Mouse (Mus musculus): Measurements from ENCODE around the gene Cel. TPM values are rescaled to one million over a fixed set of nuclear protein-coding genes. Genes with fewer than 3 reads are reported as not detected.

The Cel gene
- polyA plus RNA-seq, 1 experiment = not detected

- Histone ChIP-seq H3K4me3 (ENCODE audit: insufficient read depth, low read length) (no peak overlapping the region), H3K27ac (ENCODE audit: insufficient read depth, low read length) (no peak overlapping the region), H3K4me1 (ENCODE audit: control insufficient read depth, insufficient read depth, low read length) (peaks cover 3% of the 10 kb centered on the region; the same call in 1 of the 2 replicates)
- TF ChIP-seq CTCF (IDR thresholded peaks at IDR 0.05; ENCODE audit: borderline replicate concordance, insufficient read depth, low read length) = no peak
- no peak for TF ChIP-seq POLR2A (IDR thresholded peaks at IDR 0.05; ENCODE audit: low read depth, low read length)
Measured at GRCm38 (mm10) chr2:28588574-28588973, 25.4 kb upstream of the Cel start.

GRCm38 (mm10) chr2:28585730-28586129, 22.5 kb upstream of the Cel start:
- TF ChIP-seq POLR2A (IDR thresholded peaks at IDR 0.05; ENCODE audit: low read depth, low read length) (no peak), CTCF (IDR thresholded peaks at IDR 0.05; ENCODE audit: borderline replicate concordance, insufficient read depth, low read length) (no peak)
- Histone ChIP-seq H3K4me1 (ENCODE audit: control insufficient read depth, insufficient read depth, low read length) (no peaks in the 10 kb centered on the region), H3K4me3 (ENCODE audit: insufficient read depth, low read length) (no peak overlapping the region), H3K27ac (ENCODE audit: insufficient read depth, low read length) (no peak overlapping the region)

GRCm38 (mm10) chr2:28585043-28585571, 21.9 kb upstream of the Cel start:
- H3K27ac ChIP-seq (ENCODE audit: insufficient read depth, low read length) = no peak overlapping the region
- H3K4me3 ChIP-seq (ENCODE audit: insufficient read depth, low read length) = no peak overlapping the region
- H3K4me1 ChIP-seq (ENCODE audit: control insufficient read depth, insufficient read depth, low read length) = no peaks in the 10 kb centered on the region
- TF ChIP-seq POLR2A (IDR thresholded peaks at IDR 0.05; ENCODE audit: low read depth, low read length) = no peak
- TF ChIP-seq CTCF (IDR thresholded peaks at IDR 0.05; ENCODE audit: borderline replicate concordance, insufficient read depth, low read length) = peak; percentile 99

- H3K27ac ChIP-seq (ENCODE audit: insufficient read depth, low read length) = peak within 1 kb of the TSS; percentile 65
- H3K4me3 ChIP-seq (ENCODE audit: insufficient read depth, low read length) = peak within 1 kb of the TSS; percentile 77
- no peaks in the 10 kb centered on the region for H3K4me1 ChIP-seq (ENCODE audit: control insufficient read depth, insufficient read depth, low read length)
- TF ChIP-seq POLR2A (IDR thresholded peaks at IDR 0.05; ENCODE audit: low read depth, low read length) (no peak), CTCF (IDR thresholded peaks at IDR 0.05; ENCODE audit: borderline replicate concordance, insufficient read depth, low read length) (no peak)
Measured at GRCm38 (mm10) chr2:28583651-28584050, 20.4 kb upstream of the Cel start, which contains the start of gene Gtf3c5. Gtf3c5 (minus strand) TSS chr2:28583751.

- TF ChIP-seq CTCF (IDR thresholded peaks at IDR 0.05; ENCODE audit: borderline replicate concordance, insufficient read depth, low read length) = no peak
- peak; percentile 60; the same call in 1 of the 2 replicates for TF ChIP-seq POLR2A (IDR thresholded peaks at IDR 0.05; ENCODE audit: low read depth, low read length)
- Histone ChIP-seq H3K4me3 (ENCODE audit: insufficient read depth, low read length) (peak overlapping the region; percentile 77), H3K27ac (ENCODE audit: insufficient read depth, low read length) (peak overlapping the region; percentile 65), H3K4me1 (ENCODE audit: control insufficient read depth, insufficient read depth, low read length) (no peaks in the 10 kb centered on the region)
Measured at GRCm38 (mm10) chr2:28582647-28583353, 19.6 kb upstream of the Cel start.

GRCm38 (mm10) chr2:28578003-28578402, 14.8 kb upstream of the Cel start:
- Histone ChIP-seq H3K27ac (ENCODE audit: insufficient read depth, low read length) (no peak overlapping the region), H3K4me3 (ENCODE audit: insufficient read depth, low read length) (no peak overlapping the region), H3K4me1 (ENCODE audit: control insufficient read depth, insufficient read depth, low read length) (no peaks in the 10 kb centered on the region)
- TF ChIP-seq POLR2A (IDR thresholded peaks at IDR 0.05; ENCODE audit: low read depth, low read length) (no peak), CTCF (IDR thresholded peaks at IDR 0.05; ENCODE audit: borderline replicate concordance, insufficient read depth, low read length) (no peak)

GRCm38 (mm10) chr2:28576815-28577214, 13.6 kb upstream of the Cel start:
- no peak for TF ChIP-seq POLR2A (IDR thresholded peaks at IDR 0.05; ENCODE audit: low read depth, low read length)
- TF ChIP-seq CTCF (IDR thresholded peaks at IDR 0.05; ENCODE audit: borderline replicate concordance, insufficient read depth, low read length) = no peak
- no peak overlapping the region for H3K27ac ChIP-seq (ENCODE audit: insufficient read depth, low read length)
- no peaks in the 10 kb centered on the region for H3K4me1 ChIP-seq (ENCODE audit: control insufficient read depth, insufficient read depth, low read length)
- no peak overlapping the region for H3K4me3 ChIP-seq (ENCODE audit: insufficient read depth, low read length)

GRCm38 (mm10) chr2:28575341-28575740, 12.1 kb upstream of the Cel start:
- TF ChIP-seq CTCF (IDR thresholded peaks at IDR 0.05; ENCODE audit: borderline replicate concordance, insufficient read depth, low read length) (no peak), POLR2A (IDR thresholded peaks at IDR 0.05; ENCODE audit: low read depth, low read length) (no peak)
- Histone ChIP-seq H3K4me3 (ENCODE audit: insufficient read depth, low read length) (no peak overlapping the region), H3K4me1 (ENCODE audit: control insufficient read depth, insufficient read depth, low read length) (no peaks in the 10 kb centered on the region), H3K27ac (ENCODE audit: insufficient read depth, low read length) (no peak overlapping the region)

GRCm38 (mm10) chr2:28569903-28570302, 6.7 kb upstream of the Cel start:
- no peak overlapping the region for H3K27ac ChIP-seq (ENCODE audit: insufficient read depth, low read length)
- no peak overlapping the region for H3K4me3 ChIP-seq (ENCODE audit: insufficient read depth, low read length)
- no peak for TF ChIP-seq POLR2A (IDR thresholded peaks at IDR 0.05; ENCODE audit: low read depth, low read length)
- TF ChIP-seq CTCF (IDR thresholded peaks at IDR 0.05; ENCODE audit: borderline replicate concordance, insufficient read depth, low read length) = no peak
- no peaks in the 10 kb centered on the region for H3K4me1 ChIP-seq (ENCODE audit: control insufficient read depth, insufficient read depth, low read length)

- TF ChIP-seq POLR2A (IDR thresholded peaks at IDR 0.05; ENCODE audit: low read depth, low read length) = no peak
- no peak for TF ChIP-seq CTCF (IDR thresholded peaks at IDR 0.05; ENCODE audit: borderline replicate concordance, insufficient read depth, low read length)
- Histone ChIP-seq H3K27ac (ENCODE audit: insufficient read depth, low read length) (no peak overlapping the region), H3K4me3 (ENCODE audit: insufficient read depth, low read length) (no peak overlapping the region), H3K4me1 (ENCODE audit: control insufficient read depth, insufficient read depth, low read length) (no peaks in the 10 kb centered on the region)
Measured at GRCm38 (mm10) chr2:28566545-28566944, 3.3 kb upstream of the Cel start.

All from embryonic fibroblast, embryonic 13.5 days (primary cell).